Mouse (Mus musculus) T-helper 2 cell (primary cell): ENCODE measurements at regions not wholly inside any gene's neighbourhood (a gene's known extent, or its start where the extent isn't known, plus 50 kb on each side); places are given as distances from the start of the nearest gene placed in this dataset.

Experiments used
- in situ Hi-C: fragments of 300-600 bp; cut with MboI, MseI; formaldehyde crosslinking; loops from one replicate; pipeline ENCODE4 v1.15.1; 2025; ENCODE audit warnings: high pct_unique_total_duplicates

- in situ Hi-C loops, result no loop called here
Observed at GRCm38 (mm10) chr7:70972023-70972400, 379.3 kb downstream of the Gm10295 start.

- in situ Hi-C loops, result no loop called here
Observed at GRCm38 (mm10) chr7:70971323-70972022, 379.8 kb downstream of the Gm10295 start.

GRCm38 (mm10) chr7:70952318-70952959 lies 398.8 kb downstream of the Gm10295 start:
- in situ Hi-C loops, result no loop called here

GRCm38 (mm10) chr7:70948281-70948680 lies 403.0 kb downstream of the Gm10295 start:
- in situ Hi-C loops, result no loop called here

- in situ Hi-C loops, result no loop called here
Observed at GRCm38 (mm10) chr7:70946260-70946659, 405.0 kb downstream of the Gm10295 start.

- in situ Hi-C loops, result no loop called here
Observed at GRCm38 (mm10) chr7:70930911-70931310, 420.4 kb downstream of the Gm10295 start.

- in situ Hi-C loops, result no loop called here
Observed at GRCm38 (mm10) chr7:70929935-70930334, 421.4 kb downstream of the Gm10295 start.

- in situ Hi-C loops, result no loop called here
Observed at GRCm38 (mm10) chr7:70928001-70928400, 423.3 kb downstream of the Gm10295 start.

- in situ Hi-C loops, result no loop called here
Observed at GRCm38 (mm10) chr7:70917016-70917415, 434.3 kb downstream of the Gm10295 start.

- in situ Hi-C loops, result no loop called here
Observed at GRCm38 (mm10) chr7:70908921-70909320, 442.4 kb downstream of the Gm10295 start.

GRCm38 (mm10) chr7:70891700-70892099 lies 459.6 kb downstream of the Gm10295 start:
- in situ Hi-C loops, result no loop called here

GRCm38 (mm10) chr7:70880496-70880895 lies 470.8 kb downstream of the Gm10295 start:
- in situ Hi-C loops, result no loop called here

- in situ Hi-C loops, result no loop called here
Observed at GRCm38 (mm10) chr7:70874393-70874792, 476.9 kb downstream of the Gm10295 start.

- in situ Hi-C loops, result no loop called here
Observed at GRCm38 (mm10) chr7:70870841-70871534, 480.3 kb downstream of the Gm10295 start.

GRCm38 (mm10) chr7:70869125-70869524 lies 482.2 kb downstream of the Gm10295 start:
- in situ Hi-C loops, result no loop called here

GRCm38 (mm10) chr7:70859957-70860356 lies 491.3 kb downstream of the Gm10295 start:
- in situ Hi-C loops, result no loop called here

- in situ Hi-C loops, result no loop called here
Observed at GRCm38 (mm10) chr7:70850726-70851125, 484.2 kb upstream of the Nr2f2 start.

- in situ Hi-C loops, result loop anchor here (25.0 kb wide), 1 partner anchor 1164 kb away; no protein-coding TSS in a partner anchor
Observed at GRCm38 (mm10) chr7:70848016-70848776, 481.7 kb upstream of the Nr2f2 start.

- in situ Hi-C loops, result loop anchor here (25.0 kb wide), 1 partner anchor 1165 kb away; no protein-coding TSS in a partner anchor
Observed at GRCm38 (mm10) chr7:70847450-70847993, 481.0 kb upstream of the Nr2f2 start.

- in situ Hi-C loops, result loop anchor here (25.0 kb wide), 1 partner anchor 1166 kb away; no protein-coding TSS in a partner anchor
Observed at GRCm38 (mm10) chr7:70846076-70846475, 479.5 kb upstream of the Nr2f2 start.

- in situ Hi-C loops, result loop anchor here (25.0 kb wide), 1 partner anchor 1172 kb away; no protein-coding TSS in a partner anchor
Observed at GRCm38 (mm10) chr7:70840142-70840541, 473.6 kb upstream of the Nr2f2 start.
